Mouse (Mus musculus): Measurements from ENCODE around the gene Aqp11. TPM values are rescaled to one million over a fixed set of nuclear protein-coding genes. Genes with fewer than 3 reads are reported as not detected.

Aqp11 gene
- polyA plus RNA-seq (2014; fragmentation: Illumina TruSeq; extraction: RNeasy Lipid Tissue Mini Kit (QIAGEN cat#74804); ENCODE audit: low read depth, low replicate concordance) = 685 TPM

GRCm38 (mm10) chr7:97737638-97738456 lies at the start of gene Aqp11:
Gene Aqp11 (minus strand): TSS chr7:97738289.

DNA sequence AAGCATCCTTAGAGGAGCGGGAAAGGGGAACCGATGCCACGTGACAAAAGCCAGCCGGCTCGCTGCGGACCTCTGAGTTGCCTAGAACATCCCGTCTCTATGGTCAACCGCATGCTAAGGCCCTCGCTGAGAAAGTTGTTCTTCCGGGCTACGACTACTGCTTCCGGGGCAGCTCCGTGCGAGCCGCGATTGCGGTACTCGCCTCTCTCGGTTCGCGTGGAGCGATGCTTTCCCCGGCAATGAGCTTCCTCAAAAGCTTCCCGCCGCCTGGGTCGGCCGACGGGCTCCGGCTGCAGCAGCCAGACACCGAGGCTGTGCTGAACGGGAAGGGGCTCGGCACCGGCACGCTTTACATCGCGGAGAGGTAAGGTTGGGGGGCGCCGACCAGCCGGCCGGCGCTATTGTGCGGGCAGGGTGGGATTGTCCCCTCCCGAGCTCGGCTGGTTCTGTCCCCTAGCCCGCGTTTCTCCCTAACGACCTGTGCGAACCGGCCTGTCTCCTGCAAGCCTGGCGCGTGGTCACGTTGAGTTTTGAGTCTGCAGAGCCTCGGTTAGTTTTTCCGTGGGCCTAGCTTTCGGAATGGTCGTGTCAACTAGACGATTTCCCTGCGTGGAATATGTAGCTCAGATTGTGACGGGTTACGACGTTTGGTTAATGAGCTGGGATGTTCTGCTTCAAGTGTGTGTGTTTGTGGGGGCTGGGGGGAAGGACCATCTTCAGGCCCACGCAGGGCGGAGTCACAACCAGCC lies 41.4 kb downstream of the Aqp11 start, which contains the start of gene Clns1a:
Clns1a (plus strand) TSS at position 129 of the 749 bp plus-strand sequence.

Other genes with a start within 250 kb of the Aqp11 start
- gene Aamdc, start 158.8 kb downstream of the Aqp11 start, polyA plus RNA-seq (2014; fragmentation: Illumina TruSeq; extraction: RNeasy Lipid Tissue Mini Kit (QIAGEN cat#74804); ENCODE audit: low read depth, low replicate concordance) = 15.7 TPM
- gene Rsf1, start 158.4 kb downstream of the Aqp11 start, polyA plus RNA-seq (2014; fragmentation: Illumina TruSeq; extraction: RNeasy Lipid Tissue Mini Kit (QIAGEN cat#74804); ENCODE audit: low read depth, low replicate concordance) = 30.8 TPM
- gene Clns1a, start 41.7 kb downstream of the Aqp11 start, polyA plus RNA-seq (2014; fragmentation: Illumina TruSeq; extraction: RNeasy Lipid Tissue Mini Kit (QIAGEN cat#74804); ENCODE audit: low read depth, low replicate concordance) = 57.2 TPM
- 14.0 TPM for gene Pak1, start 50.3 kb upstream of the Aqp11 start, polyA plus RNA-seq (2014; fragmentation: Illumina TruSeq; extraction: RNeasy Lipid Tissue Mini Kit (QIAGEN cat#74804); ENCODE audit: low read depth, low replicate concordance)
- 48.9 TPM for gene Gdpd4, start 181.7 kb upstream of the Aqp11 start, polyA plus RNA-seq (2014; fragmentation: Illumina TruSeq; extraction: RNeasy Lipid Tissue Mini Kit (QIAGEN cat#74804); ENCODE audit: low read depth, low replicate concordance)